Comparison of ENCODE assay signal across 12 mouse cellular contexts in genomic region chr2:51099987-51100386, GRCm38 (mm10). TPM values are rescaled to one million over a fixed set of nuclear protein-coding genes. Genes with fewer than 3 reads are reported as not detected.
DNase-seq lines count a peak whose midpoint lies in the region; ATAC-seq lines count a peak whose summit lies in the region.
"Had no signal": no experiment of that assay in that cellular context is flagged by ENCODE, and none has a peak within 500 bp of the region (broad histone marks: within the 10 kb centered on the region; RNA-seq: fewer than 3 reads in every experiment).

No protein-coding gene starts in this region.

- no peak overlapping the region for H3K4me2 ChIP-seq in forebrain, embryonic 16.5 days (ENCODE audit: low read length)
- no peak overlapping the region for H3K4me2 ChIP-seq in midbrain, embryonic 16.5 days (ENCODE audit: low read length)
- H3K4me2 ChIP-seq: stomach, embryonic 15.5 days had no signal

- H3K9me3 ChIP-seq in forebrain, embryonic 10.5 days: no peaks in the 10 kb centered on the region
- no peaks in the 10 kb centered on the region for H3K9me3 ChIP-seq in forebrain, embryonic 16.5 days (ENCODE audit: control insufficient read depth, low read length)
- no peaks in the 10 kb centered on the region for H3K9me3 ChIP-seq in midbrain, embryonic 16.5 days (replicated peaks; ENCODE audit: control insufficient read depth, low read length, poor library complexity, severe bottlenecking)
- H3K9me3 ChIP-seq: stomach, embryonic 15.5 days had no signal

- ATAC-seq in forebrain, embryonic 16.5 days: no peak
- 0 out of 2 replicates have a peak, but pooled peaks have one; percentile 42 for ATAC-seq in midbrain, embryonic 16.5 days
- ATAC-seq: Patski had no signal

- no peaks in the 10 kb centered on the region for H3K27me3 ChIP-seq in forebrain, embryonic 10.5 days (ENCODE audit: poor library complexity, severe bottlenecking)
- no peaks in the 10 kb centered on the region for H3K27me3 ChIP-seq in forebrain, embryonic 16.5 days (replicated peaks; ENCODE audit: control insufficient read depth, insufficient read depth, low read length)
- no peaks in the 10 kb centered on the region for H3K27me3 ChIP-seq in midbrain, embryonic 16.5 days (ENCODE audit: control insufficient read depth, insufficient read depth, low read depth, low read length)
- H3K27me3 ChIP-seq: Patski; stomach, embryonic 15.5 days had no signal

- H3K27ac ChIP-seq in forebrain, embryonic 10.5 days: peak overlapping the region; percentile 52; the same call in 1 of the 2 replicates
- no peak overlapping the region for H3K27ac ChIP-seq in forebrain, embryonic 16.5 days (ENCODE audit: low read length)
- peak overlapping the region; percentile 28; the same call in 1 of the 2 replicates for H3K27ac ChIP-seq in midbrain, embryonic 16.5 days (ENCODE audit: low read length)
- H3K27ac ChIP-seq: macrophage; stomach, embryonic 15.5 days had no signal

- intact Hi-C loops in heart, postnatal 14 days (cut with DNase I): no loop called here

- H3K4me1 ChIP-seq in forebrain, embryonic 10.5 days: peaks cover 10% of the 10 kb centered on the region
- H3K4me1 ChIP-seq in forebrain, embryonic 16.5 days (replicated peaks; ENCODE audit: control insufficient read depth, insufficient read depth, low read length): peaks cover 7% of the 10 kb centered on the region
- H3K4me1 ChIP-seq in midbrain, embryonic 16.5 days (ENCODE audit: control insufficient read depth, insufficient read depth, low read length): no peaks in the 10 kb centered on the region
- H3K4me1 ChIP-seq: stomach, embryonic 15.5 days had no signal

- no peak overlapping the region for H3K9ac ChIP-seq in forebrain, embryonic 16.5 days (replicated peaks; ENCODE audit: low read depth, low read length)
- no peak overlapping the region for H3K9ac ChIP-seq in midbrain, embryonic 16.5 days (ENCODE audit: low read depth, low read length)
- H3K9ac ChIP-seq: stomach, embryonic 15.5 days had no signal

- H3K4me3 ChIP-seq in forebrain, embryonic 10.5 days: no peak overlapping the region
- H3K4me3 ChIP-seq in forebrain, embryonic 16.5 days (replicated peaks; ENCODE audit: low read length): no peak overlapping the region
- no peak overlapping the region for H3K4me3 ChIP-seq in midbrain, embryonic 16.5 days (ENCODE audit: low read depth, low read length)
- H3K4me3 ChIP-seq: stomach, embryonic 15.5 days had no signal

- H3K36me3 ChIP-seq in forebrain, embryonic 10.5 days (replicated peaks): no peaks in the 10 kb centered on the region
- H3K36me3 ChIP-seq in forebrain, embryonic 16.5 days (ENCODE audit: control insufficient read depth, insufficient read depth): no peaks in the 10 kb centered on the region
- no peaks in the 10 kb centered on the region for H3K36me3 ChIP-seq in midbrain, embryonic 16.5 days (ENCODE audit: control insufficient read depth, insufficient read depth, low read length)
- H3K36me3 ChIP-seq: stomach, embryonic 15.5 days had no signal

- DNase-seq in forebrain, embryonic 10.5 days (ENCODE audit: extremely low spot score, low spot score): no peak
- peak; percentile 26 for DNase-seq in ovary, postnatal 36 days (ENCODE audit: low spot score)
- DNase-seq in ovary, postnatal 14 days (ENCODE audit: low spot score): no peak
- peak; percentile 14 to 38 for DNase-seq in heart, postnatal 14 days
- no peak for DNase-seq in testis, postnatal 14 days (ENCODE audit: low spot score)
- no peak for DNase-seq in layer of hippocampus, adult 9-11 months
- DNase-seq: kidney, postnatal 36 days had no signal

- WGBS in forebrain, embryonic 10.5 days: 81% methylated on average over 9 of the region's 9 CpGs
- WGBS in forebrain, embryonic 16.5 days: 42% methylated on average over 9 of the region's 9 CpGs
- 53% methylated on average over 9 of the region's 9 CpGs for WGBS in midbrain, embryonic 16.5 days

RNA-seq across cellular contexts. Expression of gene Rnd3, which starts 48.9 kb away (rescaled TPM):
- 92.6 and 97.4 TPM in 2 replicates for polyA plus RNA-seq in forebrain, embryonic 10.5 days (2016; fragmentation: Nextera tagmentation; extraction: Ambion mirVana)
- polyA plus RNA-seq in forebrain, embryonic 16.5 days (2015; fragmentation: Nextera tagmentation; extraction: Ambion mirVana): 118 and 132 TPM in 2 replicates
- total RNA-seq in heart, postnatal 14 days (2021): 10 to 100 TPM; 21.0 to 23.3 TPM
- 157 and 180 TPM in 2 replicates for polyA plus RNA-seq in midbrain, embryonic 16.5 days (2015; fragmentation: Nextera tagmentation; extraction: Ambion mirVana)

Comparison
In these comparisons a context has a peak if more than half of its experiments do, and no peak if none do; other contexts are left out.
1. DNase-seq: peak in ovary, postnatal 36 days (single experiment) and heart, postnatal 14 days (2 of 2); none in forebrain, embryonic 10.5 days (single experiment), ovary, postnatal 14 days (single experiment), testis, postnatal 14 days (single experiment) and layer of hippocampus, adult 9-11 months (single experiment).